Mouse (Mus musculus): ENCODE results near the gene Pigk.

GRCm38 (mm10) chr3:152779819-152780218, 65.9 kb downstream of the Pigk start:
- TF ChIP-seq POLR2A (IDR thresholded peaks at IDR 0.05; ENCODE audit: low read depth, low read length): no peak
- no peak for TF ChIP-seq CTCF (IDR thresholded peaks at IDR 0.05; ENCODE audit: extremely low read depth, insufficient read length, insufficient replicate concordance, low read depth, low read length)
